Mouse (Mus musculus) kidney, adult 8-10 months (tissue): ENCODE measurements around the gene Coil.
"Not testable (repeated sequence)": the region's sequence is repeated elsewhere in the genome, so short reads cannot be mapped to it uniquely, and the experiment has no call there.

Experiments used
- DNase-seq, 2 experiments: peaks; one replicate each; pipeline ENCODE4 v3.0.0; 2022

Coil gene

DNA sequence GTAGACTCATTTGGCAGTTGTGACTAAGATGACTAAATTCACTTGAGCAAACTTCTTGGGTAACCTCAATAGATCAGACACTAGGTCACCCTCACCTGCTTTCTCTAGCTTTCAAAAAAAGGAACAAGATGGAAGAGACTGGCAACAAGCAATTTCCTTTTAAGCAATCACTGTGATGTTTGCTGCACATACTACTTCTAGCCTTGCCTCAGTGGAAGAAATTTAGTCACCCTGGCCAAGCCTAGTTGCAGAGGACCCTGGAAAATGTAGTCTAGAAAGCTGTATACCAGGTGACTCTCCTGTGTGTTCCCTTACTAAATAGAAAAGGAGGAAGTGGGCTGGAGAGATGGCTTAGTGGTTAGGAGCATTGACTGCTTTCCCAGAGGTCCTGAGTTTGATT is 36.4 kb downstream of the Coil start:
- DNase-seq, result no peak

DNA sequence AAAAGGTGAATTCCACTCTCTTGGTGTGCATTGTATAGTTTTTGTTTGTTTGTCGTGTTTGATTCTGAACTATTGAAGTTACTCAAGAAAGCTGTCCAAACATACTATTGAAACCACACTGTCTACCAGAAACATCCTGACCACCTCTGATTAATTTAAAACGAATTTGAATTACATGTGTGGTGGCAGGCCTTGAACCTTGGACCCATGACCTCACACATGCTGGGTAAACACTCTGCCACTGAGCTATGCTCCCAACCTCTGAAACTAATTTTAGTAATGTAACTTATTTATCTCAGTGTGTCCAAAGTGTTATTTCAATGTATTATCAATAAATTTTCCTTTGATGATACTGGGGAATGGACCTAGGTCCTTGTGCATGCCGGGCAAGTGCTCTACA is 37.5 kb downstream of the Coil start:
- DNase-seq, result peak; percentile 46 to 47

DNA sequence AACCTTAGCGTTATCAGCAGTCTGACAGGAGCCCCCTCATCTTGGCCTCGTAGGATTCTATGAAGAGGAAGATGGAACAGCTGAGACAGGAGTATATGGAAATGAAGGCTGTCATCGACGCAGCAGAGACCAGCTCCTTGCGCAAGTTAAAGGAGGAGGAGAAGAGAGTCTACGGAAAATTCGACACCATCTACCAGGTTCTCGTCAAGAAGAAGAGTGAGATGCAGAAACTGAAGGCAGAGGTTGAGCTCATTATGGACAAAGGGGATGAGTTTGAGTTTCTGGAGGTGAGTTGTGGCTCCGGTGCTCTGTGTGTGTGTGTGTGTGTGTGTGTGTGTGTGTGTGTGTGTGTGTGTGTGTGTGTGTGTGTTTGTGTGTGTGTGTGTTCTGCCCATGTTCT is 39.0 kb downstream of the Coil start:
- no peak for DNase-seq

DNA sequence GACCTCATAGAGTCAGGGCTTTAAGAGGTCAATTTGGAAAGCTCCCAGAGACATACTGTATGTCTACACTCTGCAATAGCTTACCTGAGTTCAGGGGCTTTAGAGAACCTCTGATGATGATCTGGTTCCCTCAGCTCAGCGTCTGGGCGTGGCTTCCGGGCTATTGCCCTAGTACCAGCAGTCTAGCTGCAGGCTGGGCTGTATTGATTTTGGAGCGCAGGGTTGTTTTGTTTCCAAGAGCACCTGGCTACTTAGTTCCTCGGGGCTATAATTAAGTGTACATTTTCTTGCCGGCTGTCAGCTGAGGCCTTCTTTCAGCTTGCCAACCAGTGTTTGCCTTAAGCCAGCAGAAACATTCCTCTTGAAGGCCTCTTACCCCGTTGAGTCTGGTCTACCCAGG is 39.4 kb downstream of the Coil start:
- DNase-seq, result no peak

DNA sequence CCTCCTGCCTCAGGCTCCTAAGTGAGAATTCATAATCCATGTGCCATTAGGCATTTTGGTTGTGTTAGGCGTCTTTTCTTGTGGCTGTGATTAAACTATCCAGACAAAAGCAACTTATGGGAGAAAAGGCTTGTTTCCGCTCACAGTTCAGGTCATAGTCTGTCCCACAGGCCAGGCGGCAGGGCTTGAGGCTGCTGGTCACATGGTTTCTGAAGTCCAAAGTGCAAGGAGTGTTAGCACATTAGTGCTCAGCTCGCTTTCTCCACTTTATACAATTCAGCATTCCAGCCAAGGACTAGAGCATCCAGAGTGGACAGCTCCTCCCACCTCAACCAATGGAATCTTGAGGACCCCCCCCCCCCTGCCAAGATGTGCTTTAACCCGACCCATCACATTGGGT is 42.2 kb downstream of the Coil start:
- DNase-seq, result peak; percentile 84 to 88

DNA sequence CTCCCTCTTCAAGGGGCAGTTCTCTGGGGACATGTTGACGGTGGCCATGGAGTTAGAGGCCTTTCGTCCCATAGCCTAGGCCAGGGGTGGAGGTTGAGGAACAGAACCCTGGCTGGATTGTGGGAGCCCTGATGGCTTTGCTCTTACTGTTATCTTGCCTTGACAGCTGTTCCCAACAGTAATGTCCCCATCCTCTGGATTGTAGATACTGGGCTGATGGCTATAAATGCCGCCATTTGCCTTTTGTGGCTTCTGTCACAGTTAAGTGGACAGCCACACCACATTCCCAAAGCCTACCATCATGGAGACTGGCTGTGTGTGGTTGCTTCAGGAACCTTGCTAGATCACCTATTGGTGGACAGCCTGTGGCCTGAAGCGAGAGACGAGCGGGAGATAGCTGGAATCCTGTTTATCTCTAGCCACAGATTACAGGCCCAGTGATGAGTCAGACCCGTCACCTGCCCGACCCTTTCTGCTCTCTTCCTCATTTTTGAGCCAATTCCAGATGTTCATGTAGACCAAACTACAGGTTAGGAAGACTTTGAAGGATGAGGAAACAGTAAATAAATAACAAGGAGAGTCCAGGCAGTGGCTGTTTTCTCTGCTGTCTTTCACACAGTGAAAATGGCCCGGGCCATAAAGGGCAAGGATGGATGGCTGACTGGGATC is 47.6 kb downstream of the Coil start:
- DNase-seq, result no peak

DNA sequence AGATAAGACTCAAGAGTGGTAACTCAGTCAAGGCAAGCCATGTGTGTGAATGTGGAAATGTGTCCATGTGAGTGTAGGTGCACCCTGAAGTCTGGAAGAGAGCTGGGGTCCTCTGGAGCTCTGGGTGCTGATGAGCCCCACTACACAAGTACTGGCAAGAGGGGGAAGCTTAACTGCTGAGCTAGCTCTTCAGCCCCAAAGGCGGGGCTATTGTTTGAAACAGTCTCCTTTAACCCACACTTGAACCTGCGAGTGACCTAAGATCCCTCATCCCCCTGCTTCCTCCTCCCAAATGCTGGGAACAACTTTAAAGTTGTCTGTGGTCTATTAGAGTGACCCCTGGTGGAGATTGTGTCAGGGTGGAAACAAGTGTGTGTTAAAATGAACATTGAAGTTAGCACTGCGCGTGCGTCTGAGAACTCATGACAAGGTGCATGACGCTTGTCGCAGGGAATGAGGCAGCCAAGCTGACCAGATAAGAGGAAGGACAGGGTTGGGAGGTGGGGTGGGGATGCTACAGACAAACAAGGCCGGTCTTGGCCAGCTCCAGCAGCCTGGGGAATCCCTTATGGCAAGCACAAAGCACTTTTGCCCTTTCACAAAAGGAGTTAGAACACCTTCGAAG is 50.7 kb downstream of the Coil start:
- no peak for DNase-seq

DNA sequence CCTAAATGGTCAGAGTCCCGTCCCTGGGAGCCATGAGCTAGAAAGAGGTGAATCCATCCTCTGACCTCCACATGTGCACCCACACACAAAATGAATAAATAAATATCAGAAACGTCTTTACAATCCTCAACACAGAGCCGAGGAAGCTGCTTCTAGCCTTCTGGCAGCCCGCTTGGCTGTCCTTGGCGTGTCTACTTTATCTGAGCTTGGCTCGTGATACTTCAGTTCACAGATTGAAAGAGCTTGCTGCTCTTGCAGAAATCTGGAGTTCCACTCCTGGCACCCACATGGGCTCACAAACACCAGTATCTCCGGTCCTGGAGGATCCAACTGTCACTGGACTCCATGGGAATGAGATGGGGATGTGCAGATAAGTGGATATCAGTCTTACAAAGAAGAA is 51.6 kb downstream of the Coil start:
- DNase-seq, result no peak

DNA sequence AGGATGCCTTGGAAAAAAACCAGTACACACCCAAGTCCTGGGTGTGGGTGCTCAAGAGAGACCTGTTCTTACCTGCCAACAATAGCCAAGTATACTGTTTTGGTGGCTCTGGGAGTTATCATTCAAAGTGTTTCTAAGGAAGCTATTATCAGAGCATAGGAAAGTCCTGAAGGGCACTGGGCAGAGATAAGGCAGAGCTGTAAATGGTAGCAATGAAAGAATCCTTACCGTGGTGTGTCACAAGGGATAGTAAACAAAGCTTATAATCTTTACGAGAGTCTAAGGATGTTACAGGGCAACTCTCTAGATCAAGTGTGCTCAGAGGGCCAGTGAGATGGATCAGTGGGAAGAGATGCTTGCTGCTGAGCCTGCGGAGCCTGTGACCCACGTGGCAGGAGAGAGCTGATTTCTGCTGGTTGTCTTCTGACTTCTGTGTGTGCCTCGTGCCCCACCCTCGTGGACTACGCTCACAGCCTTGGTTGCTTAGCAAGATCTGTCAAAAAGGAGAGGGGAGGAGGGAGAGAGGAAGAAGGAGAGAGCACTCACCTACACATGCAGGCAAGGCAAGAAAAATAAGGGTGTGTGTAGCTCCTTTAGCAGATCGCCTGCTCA is 52.2 kb downstream of the Coil start:
- DNase-seq, result no peak

DNA sequence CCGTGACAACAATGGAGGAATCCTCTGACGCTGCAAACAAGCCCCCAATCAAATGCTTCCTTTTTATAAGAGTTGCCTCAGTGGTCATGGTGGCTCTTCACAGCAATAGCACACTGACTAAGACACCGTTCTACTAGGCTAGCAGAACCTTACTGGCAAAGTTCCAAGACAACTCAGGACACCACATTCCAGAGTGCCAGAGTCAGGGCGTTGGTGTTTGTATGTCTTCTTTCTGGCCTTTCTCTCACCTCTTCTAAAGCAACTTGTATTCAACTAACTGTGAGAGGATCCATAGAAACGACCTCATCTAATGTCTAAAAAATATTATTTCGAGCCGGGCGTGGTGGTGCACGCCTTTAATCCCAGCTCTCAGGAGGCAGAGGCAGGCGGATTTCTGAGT is 53.4 kb downstream of the Coil start:
- peak in 1 of 2 experiments; percentile 44 for DNase-seq

DNA sequence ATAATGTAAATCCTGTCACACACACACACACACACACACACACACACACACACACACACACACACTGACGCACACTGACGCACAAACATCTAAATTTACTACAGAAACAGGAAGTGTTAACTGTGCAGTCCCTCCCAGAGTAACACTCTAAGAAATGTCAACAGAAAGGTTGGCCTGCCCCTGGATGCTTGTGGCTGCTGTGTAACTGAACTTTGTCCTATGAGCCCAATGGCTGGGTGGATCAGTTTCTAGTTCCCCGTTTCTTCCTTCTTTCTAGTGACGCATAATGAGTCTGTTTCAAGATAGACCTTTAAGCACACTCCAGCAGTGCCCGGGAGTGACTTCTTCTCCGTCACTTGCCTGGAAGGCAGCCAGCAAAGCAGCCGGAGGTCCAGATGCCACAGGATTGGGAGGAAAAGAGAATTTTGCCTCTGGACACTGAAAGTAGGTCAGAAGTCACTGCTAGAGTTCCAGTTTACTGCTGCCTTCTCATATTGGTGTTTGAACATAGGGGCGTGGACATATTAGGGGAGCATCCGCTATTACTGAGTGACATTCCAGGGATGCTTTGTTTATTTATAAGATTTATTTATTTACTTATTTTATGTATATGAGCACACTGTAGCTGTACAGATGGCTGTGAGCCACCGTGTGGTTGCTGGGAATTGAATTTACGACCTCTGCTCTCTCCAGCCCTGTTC is 54.3 kb downstream of the Coil start:
- DNase-seq, result peak; percentile 88 to 90

DNA sequence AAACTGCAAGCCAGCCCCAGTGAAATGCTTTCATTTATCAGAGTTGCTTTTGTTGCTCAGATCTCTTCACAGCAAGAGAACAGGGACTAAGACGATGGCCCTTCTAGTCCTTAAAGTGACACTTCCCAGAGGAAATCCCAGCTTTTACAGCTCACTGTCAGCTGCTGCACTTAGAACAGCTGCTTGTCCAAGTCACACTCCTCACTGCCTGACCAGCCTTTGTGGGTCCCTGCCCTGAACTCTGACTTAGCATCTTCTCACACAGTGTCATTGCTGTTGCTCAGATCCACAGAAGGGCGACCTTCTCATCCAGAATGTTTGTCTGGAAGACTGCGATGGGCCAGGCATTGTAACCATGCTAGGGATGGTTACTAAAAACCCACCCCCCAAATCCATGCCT is 55.6 kb downstream of the Coil start:
- no peak for DNase-seq

DNA sequence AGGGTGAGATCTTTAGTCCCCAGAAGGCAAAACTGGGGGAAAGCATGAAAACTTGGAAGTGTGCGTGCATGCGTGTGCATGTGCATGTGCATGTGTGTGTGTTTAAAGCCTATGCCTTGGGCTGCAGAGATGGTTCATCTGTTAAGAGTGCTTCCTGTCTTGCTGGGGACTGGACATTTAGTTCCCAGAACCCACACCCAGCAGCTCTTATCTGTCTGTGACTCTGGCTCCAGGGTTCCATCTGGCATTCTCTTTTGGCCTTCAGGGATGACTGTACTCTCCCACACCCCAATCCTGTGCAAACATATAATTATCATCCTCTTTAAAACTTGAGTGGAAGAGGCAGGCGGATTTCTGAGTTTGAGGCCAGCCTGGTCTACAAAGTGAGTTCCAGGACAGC is 56.1 kb downstream of the Coil start:
- DNase-seq, result no peak

DNA sequence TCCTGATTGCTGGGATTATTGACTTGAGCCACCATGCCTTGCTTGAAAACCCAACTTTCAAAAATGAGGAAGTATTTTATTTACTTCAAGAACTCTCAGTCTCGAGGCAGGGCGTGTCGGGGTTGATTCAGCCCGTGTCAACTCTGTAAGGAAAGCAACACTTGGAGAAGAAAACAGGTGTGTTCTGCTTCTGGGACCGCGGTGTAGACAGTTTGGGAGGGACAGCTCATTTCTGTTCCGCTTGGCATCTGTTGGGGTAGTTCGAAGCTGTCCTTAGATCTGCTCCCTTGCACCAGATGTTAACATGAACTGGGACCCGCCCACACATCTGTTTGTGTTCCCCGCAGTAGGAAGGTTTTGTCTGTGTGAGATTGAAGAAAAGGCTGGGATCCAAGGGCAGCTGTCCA is 57.9 kb downstream of the Coil start:
- no peak for DNase-seq

DNA sequence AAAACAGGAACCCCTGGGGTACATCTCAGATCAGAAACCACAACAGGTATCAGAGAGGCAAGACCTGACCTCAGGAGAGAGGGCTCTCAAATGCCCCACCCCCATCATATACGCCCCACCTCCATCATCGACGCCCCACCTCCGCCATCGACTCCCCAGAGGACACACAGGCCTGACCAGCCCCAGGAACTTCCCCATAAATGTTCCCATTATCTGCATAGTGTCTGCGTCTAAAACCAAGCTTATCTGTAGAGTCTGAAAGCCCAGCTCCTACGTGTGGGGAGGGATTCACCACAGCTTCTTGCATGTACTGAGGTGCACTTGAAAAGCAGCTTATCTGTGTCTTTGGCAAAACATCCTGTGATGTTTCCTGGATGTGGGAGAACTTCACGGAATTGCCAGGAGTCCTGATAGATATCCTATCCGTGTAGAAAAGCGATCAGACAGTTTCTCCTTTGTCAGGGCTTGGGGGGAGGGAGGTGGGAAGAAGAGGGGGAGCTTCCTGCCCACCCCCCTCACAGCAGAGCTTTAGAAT is 58.9 kb downstream of the Coil start:
- no peak for DNase-seq

DNA sequence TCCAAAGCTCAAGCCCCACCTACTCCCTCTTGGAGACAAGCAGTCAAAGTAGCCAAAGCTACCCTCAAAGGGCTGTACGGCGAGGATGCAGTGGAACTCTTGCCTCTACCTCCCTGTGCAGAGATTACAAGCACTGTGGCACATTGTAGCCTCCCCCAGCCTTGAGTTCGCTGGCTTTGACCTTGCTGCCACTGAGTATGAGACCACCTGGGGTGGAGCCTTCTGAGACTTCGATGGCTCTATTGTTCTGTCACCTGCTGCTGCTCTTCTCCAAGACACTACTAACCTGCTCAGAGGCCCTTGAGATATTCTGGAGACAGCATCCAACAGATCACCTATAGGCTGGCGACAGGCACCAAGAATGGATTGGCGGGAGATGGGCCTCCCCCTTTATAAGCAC is 60.5 kb downstream of the Coil start:
- DNase-seq, result no peak

DNA sequence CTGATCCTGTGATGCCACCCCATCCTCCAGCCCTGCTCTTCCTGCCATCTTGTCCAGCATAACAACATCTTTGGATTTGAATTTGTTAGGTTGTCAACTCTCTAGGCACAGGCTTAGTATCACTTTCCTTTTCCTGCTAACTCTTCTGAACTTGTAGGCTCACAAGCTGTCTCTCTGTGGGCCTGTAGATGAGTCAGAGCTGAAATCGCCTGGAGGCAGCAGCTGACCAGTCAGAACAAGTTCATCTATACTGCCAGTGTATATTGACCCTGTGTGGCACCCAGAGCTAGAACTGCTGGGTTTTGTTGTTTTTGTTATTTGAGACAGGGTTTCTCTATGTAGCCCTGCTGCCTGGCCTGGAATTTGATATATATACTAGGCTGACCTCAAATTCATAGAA is 61.1 kb downstream of the Coil start:
- DNase-seq, result no peak

DNA sequence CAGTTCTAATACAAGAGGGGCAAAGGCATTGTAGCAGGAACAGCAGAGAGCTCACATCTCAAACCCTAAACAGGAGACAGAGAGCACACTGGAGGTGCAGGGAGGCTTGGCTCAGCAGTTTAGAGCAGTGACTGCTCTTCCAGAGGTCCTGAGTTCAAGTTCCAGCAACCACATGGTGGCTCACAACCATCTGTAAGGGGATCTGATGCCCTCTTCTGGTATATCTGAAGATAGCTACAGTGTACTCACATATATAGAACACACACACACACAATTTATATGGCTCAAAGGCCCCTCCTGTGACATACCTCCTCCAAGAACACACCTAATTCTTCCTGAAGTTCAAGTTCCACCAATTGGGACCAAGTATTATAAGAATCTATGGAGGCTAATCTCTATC is 64.5 kb downstream of the Coil start:
- no peak for DNase-seq

DNA sequence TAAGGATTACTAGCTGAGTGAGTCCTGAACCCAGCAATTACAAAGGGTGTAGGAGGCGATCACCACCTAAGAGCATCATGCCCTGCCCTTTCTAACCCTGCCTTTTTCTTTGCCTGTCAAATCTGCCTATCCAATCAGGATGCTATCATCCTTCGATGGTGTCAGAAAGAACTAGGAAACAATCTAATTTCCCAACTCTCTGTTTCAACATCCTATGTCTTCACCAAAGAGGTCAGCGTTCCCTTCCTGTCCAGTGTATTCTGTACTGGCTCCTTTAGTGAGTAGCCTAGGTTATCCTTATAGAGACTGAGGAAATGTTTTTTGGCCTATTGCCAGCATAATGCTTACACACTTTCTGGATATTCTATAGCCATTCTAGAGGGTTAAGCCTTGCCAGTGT is 65.5 kb downstream of the Coil start:
- DNase-seq, result no peak

DNA sequence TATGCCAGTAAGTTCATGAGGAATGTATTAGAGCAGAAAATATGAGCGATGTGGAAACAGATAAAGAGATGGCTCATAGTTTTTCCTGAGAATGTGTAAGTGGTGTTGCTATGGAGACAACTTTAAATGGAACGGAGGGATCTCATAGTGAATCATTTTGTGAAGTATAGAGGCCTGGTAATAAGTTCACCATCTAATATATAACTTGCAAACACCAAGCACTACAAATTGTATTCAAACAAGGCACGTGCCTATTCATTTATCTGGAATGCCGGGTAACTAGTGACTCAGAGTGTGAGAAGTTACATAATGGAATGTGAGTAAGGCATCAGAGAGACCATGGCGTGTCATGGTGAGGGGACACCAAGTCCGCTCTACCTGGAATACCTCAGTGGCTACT is 68.4 kb downstream of the Coil start:
- no peak for DNase-seq

DNA sequence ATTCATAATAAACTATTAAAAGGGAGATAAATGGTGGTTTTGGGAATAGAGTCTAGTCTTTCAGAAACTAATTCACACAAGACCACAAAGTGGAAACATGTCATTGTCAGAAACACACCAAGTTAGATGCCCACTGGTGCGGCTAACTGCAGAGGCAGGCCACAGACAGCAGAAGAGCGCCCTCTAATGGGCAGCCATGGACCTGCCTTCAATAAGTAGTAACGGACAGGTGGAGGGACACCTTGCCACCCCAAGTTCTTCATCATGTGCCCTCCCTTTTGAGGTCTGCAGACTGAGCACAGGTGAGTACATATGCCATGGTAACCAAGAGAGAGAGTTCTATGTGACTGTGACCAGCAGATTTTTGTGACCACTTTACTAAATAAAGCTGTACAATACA is 69.3 kb downstream of the Coil start:
- DNase-seq, result peak; percentile 51 to 79

DNA sequence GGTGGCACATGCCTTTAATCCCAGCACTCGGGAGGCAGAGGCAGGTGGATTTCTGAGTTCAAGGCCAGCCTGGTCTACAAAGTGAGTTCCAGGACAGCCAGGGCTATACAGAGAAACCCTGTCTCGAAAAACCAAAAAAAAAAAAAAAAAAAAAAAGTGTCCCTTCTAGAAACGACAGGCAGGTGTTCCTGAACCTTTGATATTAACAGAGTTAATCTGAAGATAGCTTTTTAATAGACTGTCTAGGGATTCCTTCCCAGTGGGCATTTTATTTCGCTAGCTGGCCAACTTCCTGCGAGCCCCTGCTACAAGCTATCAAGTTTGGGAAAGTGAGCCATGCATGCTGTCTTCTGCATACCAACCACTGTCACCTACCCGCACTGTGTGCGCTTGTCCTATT is 71.0 kb downstream of the Coil start:
- not testable (repeated sequence) for DNase-seq
